Mouse (Mus musculus) kidney, embryonic 16.5 days (tissue): ENCODE measurements around the gene Maats1. TPM values are rescaled to one million over a fixed set of nuclear protein-coding genes. Genes with fewer than 3 reads are reported as not detected.
A peak's percentile ranks its signal among the peaks of the same experiment; 100 is the strongest.

Source experiments
- ATAC-seq: fragments of 200-750 bp; cut with Nextera tagmentation; 2 replicates; pipeline ENCODE4 v1.8.0; 2017; ENCODE audit warnings: moderate TSS enrichment; ENCODE audit not compliant: low FRiP score, low TSS enrichment
- H3K27ac ChIP-seq: fragments of 300-500 bp; sonication (generic); 2 replicates; pipeline ENCODE4 v1.5.1; 2014; ENCODE audit warnings: low read length
- H3K27me3 ChIP-seq: fragments of 300-500 bp; sonication (generic); 2 replicates; pipeline ENCODE4 v1.6.1; 2014; ENCODE audit warnings: low read length, control low read depth, mixed read lengths; ENCODE audit not compliant: insufficient read depth
- H3K36me3 ChIP-seq: fragments of 300-500 bp; sonication (generic); 2 replicates; pipeline ENCODE4 v1.6.1; 2014; ENCODE audit warnings: low read length, control low read depth, mixed read lengths; ENCODE audit not compliant: insufficient read depth
- H3K4me1 ChIP-seq: fragments of 300-500 bp; sonication (generic); 2 replicates; pipeline ENCODE4 v1.6.1; 2014; ENCODE audit warnings: low read length, control low read depth, mixed read lengths; ENCODE audit not compliant: insufficient read depth
- H3K4me2 ChIP-seq: fragments of 300-500 bp; sonication (generic); replicated peaks from 2 replicates; pipeline ENCODE4 v1.6.1; 2014; ENCODE audit warnings: low read depth, low read length
- H3K4me3 ChIP-seq: fragments of 300-500 bp; sonication (generic); 2 replicates; pipeline ENCODE4 v1.5.1; 2014; ENCODE audit warnings: mild to moderate bottlenecking, low read length
- H3K9ac ChIP-seq: fragments of 300-500 bp; sonication (generic); replicated peaks from 2 replicates; pipeline ENCODE4 v1.6.1; 2014; ENCODE audit warnings: low read length
- H3K9me3 ChIP-seq: fragments of 300-500 bp; sonication (generic); 2 replicates; pipeline ENCODE4 v1.6.1; 2016; ENCODE audit warnings: low read length, control low read depth
- WGBS: fragments of 180-500 bp; shearing (Covaris S2); extraction: QIAGEN DNeasy Blood & Tissue Kit; methylation state at CpG from one replicate; pipeline ENCODE4 v1.1.7; 2014; 5-methylcytosine and 5-hydroxymethylcytosine counted together
- polyA plus RNA-seq: library from polyadenylated mRNA; unstranded; fragments of >200 nt; fragmentation: Nextera tagmentation; extraction: Ambion mirVana; gene quantifications from 2 replicates; pipeline ENCODE4 v1.2.1, GENCODE M21; 2015

Maats1 gene
- polyA plus RNA-seq, 1 experiment from 2014 or later, result 0.26 TPM

DNA sequence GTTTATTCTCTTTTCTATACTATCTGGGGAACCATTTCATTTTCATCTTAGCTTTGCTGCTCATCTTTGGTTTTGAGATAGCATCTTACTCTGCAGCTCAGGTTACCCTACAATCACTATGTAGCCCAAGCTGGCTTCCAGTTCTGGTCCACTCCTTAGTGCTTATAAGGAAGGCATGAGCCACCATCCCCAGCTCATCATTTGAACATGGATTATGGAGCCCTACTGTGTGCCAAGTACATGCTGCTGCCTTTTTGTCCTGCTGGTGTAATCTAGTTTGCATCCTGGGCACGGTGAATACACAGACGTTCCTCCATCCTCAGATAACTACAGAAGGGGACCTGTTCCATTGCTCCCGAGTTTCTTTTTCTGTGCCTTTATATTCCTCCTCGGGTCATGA, 30.9 kb upstream of the Maats1 start:
- Histone ChIP-seq H3K9me3 (no peaks in the 10 kb centered on the region), H3K9ac (no peak overlapping the region), H3K27me3 (no peaks in the 10 kb centered on the region), H3K27ac (no peak overlapping the region), H3K4me2 (no peak overlapping the region), H3K36me3 (no peaks in the 10 kb centered on the region), H3K4me1 (peaks cover 6% of the 10 kb centered on the region; the same call in 1 of the 2 replicates), H3K4me3 (no peak overlapping the region)
- WGBS, result 87% methylated on average over 4 of the region's 4 CpGs
- ATAC-seq, result no peak

- no peaks in the 10 kb centered on the region for H3K36me3 ChIP-seq
- H3K9me3 ChIP-seq, result no peaks in the 10 kb centered on the region
- H3K4me3 ChIP-seq, result no peak overlapping the region
- no peak overlapping the region for H3K4me2 ChIP-seq
- no peak for ATAC-seq
- no peaks in the 10 kb centered on the region for H3K27me3 ChIP-seq
- H3K27ac ChIP-seq, result no peak overlapping the region
- no peak overlapping the region for H3K9ac ChIP-seq
- peaks cover 3% of the 10 kb centered on the region; the same call in 1 of the 2 replicates for H3K4me1 ChIP-seq
- 75% methylated on average over 15 of the region's 15 CpGs for WGBS
These were observed 29.9 kb upstream of the Maats1 start for GRCm38 (mm10) chr16:38371705-38372296.

GRCm38 (mm10) chr16:38370633-38371374, 28.9 kb upstream of the Maats1 start:
- Histone ChIP-seq H3K4me1 (no peaks in the 10 kb centered on the region), H3K4me2 (no peak overlapping the region), H3K27me3 (no peaks in the 10 kb centered on the region), H3K9ac (no peak overlapping the region), H3K4me3 (no peak overlapping the region), H3K36me3 (no peaks in the 10 kb centered on the region), H3K27ac (no peak overlapping the region), H3K9me3 (no peaks in the 10 kb centered on the region)
- ATAC-seq, result no peak
- WGBS, result 64% methylated on average over 8 of the region's 8 CpGs

DNA sequence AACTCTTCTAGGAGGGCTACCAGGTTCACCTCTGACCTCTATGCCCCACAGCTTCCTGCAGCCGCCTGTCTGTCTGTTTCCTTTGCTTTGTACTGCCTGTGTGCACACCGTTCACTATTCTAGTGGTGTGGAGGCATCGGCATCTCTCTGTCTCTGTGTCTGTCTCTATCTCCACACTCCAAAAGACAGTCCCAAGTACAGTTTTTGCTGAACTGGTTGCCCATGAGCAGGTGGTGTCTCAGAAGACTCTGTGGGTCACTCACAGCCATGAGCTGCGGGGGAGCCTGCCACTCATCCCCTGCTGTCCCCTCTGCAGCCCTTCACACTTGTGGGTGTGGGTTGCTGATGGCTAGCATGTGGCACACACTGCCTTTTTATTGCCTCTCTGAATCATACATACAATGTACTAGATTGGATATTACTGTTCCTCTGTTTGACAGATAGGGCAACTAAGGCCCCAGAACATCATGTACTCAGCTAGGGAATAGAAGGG, 28.1 kb upstream of the Maats1 start:
- ATAC-seq, result no peak
- H3K27me3 ChIP-seq, result no peaks in the 10 kb centered on the region
- H3K9me3 ChIP-seq, result no peaks in the 10 kb centered on the region
- no peaks in the 10 kb centered on the region for H3K36me3 ChIP-seq
- 79% methylated on average over 4 of the region's 4 CpGs for WGBS
- no peak overlapping the region for H3K4me3 ChIP-seq
- H3K4me2 ChIP-seq, result no peak overlapping the region
- no peak overlapping the region for H3K27ac ChIP-seq
- no peaks in the 10 kb centered on the region for H3K4me1 ChIP-seq
- no peak overlapping the region for H3K9ac ChIP-seq

DNA sequence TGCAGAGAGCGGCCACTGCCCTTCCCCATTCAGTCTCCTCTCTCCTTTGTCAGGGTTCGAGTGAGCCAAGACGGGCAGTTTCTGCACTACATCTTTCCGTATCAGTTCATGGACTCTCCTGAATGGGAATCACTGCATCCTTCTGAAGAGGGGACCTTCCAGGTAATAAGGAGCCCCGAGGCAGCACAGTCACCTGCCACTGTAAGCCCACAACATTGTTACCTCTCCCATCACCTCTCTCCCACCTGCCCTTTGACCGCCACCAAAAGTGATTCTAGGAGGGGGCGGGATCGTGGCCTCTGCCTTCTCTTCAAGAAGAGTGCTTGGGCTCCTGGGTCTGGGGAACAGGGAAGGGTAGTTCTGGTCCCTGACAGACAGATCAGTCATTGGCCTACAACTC, 27.5 kb upstream of the Maats1 start:
- H3K36me3 ChIP-seq, result no peaks in the 10 kb centered on the region
- 87% methylated on average over 8 of the region's 8 CpGs for WGBS
- no peak overlapping the region for H3K27ac ChIP-seq
- no peak overlapping the region for H3K9ac ChIP-seq
- H3K4me1 ChIP-seq, result no peaks in the 10 kb centered on the region
- H3K4me2 ChIP-seq, result no peak overlapping the region
- no peak for ATAC-seq
- no peak overlapping the region for H3K4me3 ChIP-seq
- H3K9me3 ChIP-seq, result no peaks in the 10 kb centered on the region
- no peaks in the 10 kb centered on the region for H3K27me3 ChIP-seq

GRCm38 (mm10) chr16:38369000-38369399, 27.1 kb upstream of the Maats1 start:
- H3K4me2 ChIP-seq, result no peak overlapping the region
- peak; percentile 51; the same call in 1 of the 2 replicates for ATAC-seq
- H3K27ac ChIP-seq, result no peak overlapping the region
- H3K9ac ChIP-seq, result no peak overlapping the region
- H3K4me3 ChIP-seq, result no peak overlapping the region
- 90% methylated on average over 7 of the region's 7 CpGs for WGBS
- H3K36me3 ChIP-seq, result no peaks in the 10 kb centered on the region
- H3K4me1 ChIP-seq, result no peaks in the 10 kb centered on the region
- H3K9me3 ChIP-seq, result no peaks in the 10 kb centered on the region
- H3K27me3 ChIP-seq, result no peaks in the 10 kb centered on the region

DNA sequence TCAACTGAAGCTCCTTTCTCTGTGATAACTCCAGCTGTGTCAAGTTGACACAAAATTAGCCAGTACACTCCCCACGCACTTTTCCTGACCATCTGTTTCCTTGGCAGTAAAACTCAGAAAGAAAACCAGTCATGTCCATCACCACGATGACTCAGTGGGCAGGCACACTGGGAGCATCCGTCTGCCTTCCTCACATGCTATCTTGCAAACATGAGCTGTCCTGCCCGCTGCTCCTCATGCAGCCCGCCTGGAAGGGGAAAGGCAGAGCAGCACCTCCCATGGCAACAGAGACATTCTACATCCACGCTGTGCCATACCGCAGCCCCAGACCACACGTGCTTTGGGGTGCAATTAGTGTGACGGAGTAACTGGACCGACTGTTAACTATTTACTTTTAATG, 26.4 kb upstream of the Maats1 start:
- H3K4me3 ChIP-seq, result no peak overlapping the region
- no peak overlapping the region for H3K27ac ChIP-seq
- peak; percentile 76; the same call in 1 of the 2 replicates for ATAC-seq
- no peak overlapping the region for H3K4me2 ChIP-seq
- no peaks in the 10 kb centered on the region for H3K4me1 ChIP-seq
- no peaks in the 10 kb centered on the region for H3K36me3 ChIP-seq
- WGBS, result 45% methylated on average over 10 of the region's 10 CpGs
- no peaks in the 10 kb centered on the region for H3K27me3 ChIP-seq
- no peaks in the 10 kb centered on the region for H3K9me3 ChIP-seq
- H3K9ac ChIP-seq, result no peak overlapping the region

DNA sequence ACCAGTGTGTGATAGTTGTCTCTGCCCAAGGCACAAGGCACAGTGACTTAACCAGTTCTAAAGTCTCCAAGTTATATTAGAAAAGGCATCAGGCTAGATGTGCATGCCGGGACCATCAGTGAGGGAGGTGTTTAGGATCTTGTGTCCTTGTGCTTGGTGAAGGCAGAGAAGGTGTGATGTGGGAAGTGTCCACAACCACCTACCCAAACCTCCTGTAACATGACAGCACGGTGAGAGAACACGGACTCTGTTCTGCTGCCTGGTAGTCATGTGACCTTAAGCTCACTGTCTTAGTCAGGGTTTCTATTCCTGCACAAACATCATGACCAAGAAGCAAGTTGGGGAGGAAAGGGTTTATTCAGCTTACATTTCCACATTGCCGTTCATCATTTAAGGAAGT, 24.3 kb upstream of the Maats1 start:
- ATAC-seq, result no peak
- WGBS, result 67% methylated on average over 4 of the region's 4 CpGs
- no peak overlapping the region for H3K9ac ChIP-seq
- H3K4me1 ChIP-seq, result no peaks in the 10 kb centered on the region
- no peak overlapping the region for H3K4me3 ChIP-seq
- no peak overlapping the region for H3K27ac ChIP-seq
- no peak overlapping the region for H3K4me2 ChIP-seq
- H3K9me3 ChIP-seq, result no peaks in the 10 kb centered on the region
- no peaks in the 10 kb centered on the region for H3K36me3 ChIP-seq
- no peaks in the 10 kb centered on the region for H3K27me3 ChIP-seq

DNA sequence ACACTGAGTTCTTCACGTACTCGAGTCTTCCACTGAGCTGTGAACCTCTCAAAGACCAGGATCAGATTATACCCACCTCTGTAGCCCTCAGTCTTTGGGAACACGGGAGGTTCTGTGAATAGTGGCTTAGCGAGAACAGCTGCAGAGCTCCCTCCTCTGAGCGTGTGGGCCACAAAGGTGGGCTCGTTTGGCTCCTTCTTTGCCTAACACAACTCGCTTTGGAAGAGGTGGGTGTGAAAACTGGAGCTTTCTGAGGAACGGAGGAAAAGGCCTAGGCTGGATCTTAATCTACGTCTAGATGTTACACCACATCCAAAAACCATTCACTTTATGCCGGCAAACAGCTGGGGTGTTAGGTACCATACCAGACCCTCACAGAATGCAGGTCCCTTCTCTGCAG, 23.4 kb upstream of the Maats1 start:
- Histone ChIP-seq H3K27me3 (no peaks in the 10 kb centered on the region), H3K9me3 (no peaks in the 10 kb centered on the region), H3K9ac (no peak overlapping the region), H3K4me3 (no peak overlapping the region), H3K36me3 (no peaks in the 10 kb centered on the region), H3K27ac (no peak overlapping the region), H3K4me2 (no peak overlapping the region), H3K4me1 (no peaks in the 10 kb centered on the region)
- 87% methylated on average over 10 of the region's 10 CpGs for WGBS
- ATAC-seq, result no peak

GRCm38 (mm10) chr16:38363657-38364056, 21.7 kb upstream of the Maats1 start:
- ATAC-seq, result no peak

More at GRCm38 (mm10) chr16:38363657-38364056, 21.7 kb upstream of the Maats1 start:
- WGBS, result 89% methylated on average over 7 of the region's 7 CpGs
- Histone ChIP-seq H3K4me2 (no peak overlapping the region), H3K4me1 (no peaks in the 10 kb centered on the region), H3K9me3 (no peaks in the 10 kb centered on the region), H3K9ac (no peak overlapping the region), H3K27ac (no peak overlapping the region), H3K4me3 (no peak overlapping the region), H3K27me3 (no peaks in the 10 kb centered on the region), H3K36me3 (no peaks in the 10 kb centered on the region)
